Mouse (Mus musculus): ENCODE measurements around the gene Eppin. TPM values are rescaled to one million over a fixed set of nuclear protein-coding genes. Genes with fewer than 3 reads are reported as not detected.

The Eppin gene
- total RNA-seq, 2 experiments from 2014 or later, result not detected

DNA sequence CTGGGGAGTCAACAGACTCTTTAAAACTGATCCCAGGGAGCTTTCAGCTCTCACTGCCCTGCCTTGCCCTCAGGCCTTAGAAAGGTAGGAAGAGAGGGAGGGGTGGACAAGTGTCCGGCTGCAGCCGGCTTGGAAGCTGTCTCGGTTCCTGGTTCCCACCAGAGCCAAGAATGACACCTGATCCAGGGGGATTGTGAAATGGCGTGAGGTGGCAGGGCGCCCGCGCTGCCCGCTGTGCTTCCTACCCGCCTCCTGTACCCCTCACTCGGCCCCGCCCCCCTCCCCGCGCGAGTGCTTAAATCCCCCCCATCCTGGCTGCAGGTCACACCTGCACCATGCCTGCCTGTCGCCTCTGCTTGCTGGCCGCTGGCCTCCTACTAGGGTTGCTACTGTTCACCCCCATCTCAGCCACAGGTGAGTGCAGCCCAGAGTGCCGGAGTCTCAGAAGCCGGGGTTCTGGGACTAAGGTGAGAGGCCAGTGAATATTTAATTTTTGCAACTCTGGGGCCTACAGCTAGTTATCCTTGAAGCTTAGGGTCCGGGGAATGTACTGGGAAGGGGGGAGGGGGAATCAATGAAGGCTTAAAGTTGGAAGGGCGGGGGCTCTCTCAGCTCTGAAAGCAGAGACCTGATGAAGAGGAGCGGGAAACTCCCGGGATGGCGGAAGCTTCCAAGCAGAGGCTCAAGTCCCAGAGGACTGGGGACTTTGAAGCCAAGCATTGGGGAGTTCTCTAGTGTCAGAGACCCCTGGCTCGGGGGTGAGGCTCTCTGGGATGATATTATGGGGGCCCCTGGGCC, 30.8 kb downstream of the Eppin start, which contains the start of gene Wfdc2:
Gene Wfdc2, plus strand, starts transcription at position 23 of the 798 bp plus-strand sequence.
- intact Hi-C loops (cut with DNase I), result loop anchor here (1.0 kb wide), 1 partner anchor 145 kb away; no protein-coding TSS in a partner anchor
- DNase-seq, result no peak

DNA sequence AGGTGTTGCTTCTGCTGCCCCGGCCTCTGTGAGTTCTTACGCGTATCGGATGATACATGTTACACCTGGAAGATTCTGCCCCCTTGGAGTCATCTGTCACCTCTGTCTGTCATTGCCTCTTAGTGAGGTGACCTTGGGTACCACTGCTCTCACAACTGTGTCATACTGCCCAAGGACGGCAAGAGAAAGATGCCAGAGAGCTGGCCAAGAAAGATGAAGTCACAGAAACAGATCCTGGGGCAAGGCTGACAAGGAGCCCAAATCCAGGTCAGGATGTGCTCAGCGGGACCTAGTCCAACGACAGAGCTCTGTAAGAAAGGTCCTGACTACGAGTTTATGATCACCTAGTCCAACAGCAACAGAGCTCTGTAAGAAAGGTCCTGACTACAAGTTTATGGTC, 33.3 kb downstream of the Eppin start:
- intact Hi-C loops (cut with DNase I), result no loop called here
- DNase-seq, result no peak

DNA sequence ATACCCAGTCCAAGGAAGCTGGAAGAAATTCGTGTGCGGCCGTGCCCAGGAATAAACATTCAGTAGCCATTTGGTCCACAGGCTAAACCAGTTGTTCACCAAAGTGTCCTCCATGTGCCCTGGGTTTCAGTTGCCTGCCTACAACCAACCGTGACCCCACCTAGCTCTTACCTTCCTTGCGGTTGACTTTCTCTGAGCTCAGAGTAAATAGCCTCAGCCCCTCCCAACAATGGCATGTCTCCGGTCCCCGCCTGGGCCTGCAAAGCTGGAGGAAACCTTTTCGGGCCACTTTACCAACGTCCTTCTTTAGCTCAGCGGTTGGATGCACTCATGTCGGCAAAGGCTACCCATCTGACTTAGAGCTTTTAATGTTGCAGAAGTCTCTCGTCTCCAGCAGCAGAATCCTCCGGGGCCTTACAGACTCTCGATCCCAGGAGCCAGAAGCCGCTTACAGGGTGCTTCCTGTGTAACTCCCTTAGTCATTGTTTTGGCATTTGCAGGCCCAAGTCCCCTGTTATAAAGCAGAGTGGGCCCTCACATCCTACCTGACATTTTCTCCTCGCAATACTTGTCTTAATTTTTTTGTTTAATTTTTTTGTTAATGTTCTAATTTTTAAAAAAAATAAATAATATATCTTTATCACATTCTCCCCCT, 34.3 kb downstream of the Eppin start:
- DNase-seq, result no peak
- intact Hi-C loops (cut with DNase I), result no loop called here

DNA sequence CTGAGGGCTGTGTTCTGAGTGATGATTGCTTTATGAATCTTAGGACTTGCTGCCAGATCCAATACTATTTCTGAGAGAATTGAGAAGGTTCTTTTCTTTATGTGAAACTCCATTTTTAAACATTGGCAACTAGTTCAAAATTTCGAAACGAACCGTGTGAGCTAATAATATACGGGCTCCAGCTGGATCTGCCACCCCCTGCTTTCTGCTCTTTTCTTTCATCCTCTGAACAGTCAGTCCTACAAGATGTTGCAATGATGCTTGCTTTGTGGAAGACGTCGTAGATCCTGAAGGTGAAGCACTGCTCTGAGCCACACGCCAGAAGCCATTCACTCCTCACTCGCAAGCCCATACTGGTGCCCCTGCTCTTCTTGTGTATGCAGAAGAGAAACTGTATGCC, 35.0 kb downstream of the Eppin start:
- intact Hi-C loops (cut with DNase I), result no loop called here
- no peak for DNase-seq

DNA sequence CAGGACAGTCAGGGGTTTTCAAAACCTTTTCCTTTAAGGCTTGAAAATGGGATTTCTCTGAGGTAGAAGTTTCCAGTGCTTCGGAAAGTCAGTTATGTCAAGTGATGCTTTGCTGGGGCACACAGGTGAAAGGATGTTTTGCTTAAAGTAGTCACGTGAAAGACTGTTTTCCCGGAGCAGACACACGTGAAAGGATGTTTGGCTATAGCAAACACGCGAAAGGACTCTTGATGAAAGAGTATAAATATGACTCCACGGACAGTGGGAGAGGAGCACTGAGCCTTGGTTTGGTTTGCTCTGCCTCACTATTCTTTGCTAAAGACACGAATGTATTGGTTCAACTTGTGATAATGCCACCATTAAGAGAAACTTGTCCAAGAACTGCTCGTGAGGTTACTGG, 41.9 kb downstream of the Eppin start:
- no peak for DNase-seq
- intact Hi-C loops (cut with DNase I), result no loop called here

DNA sequence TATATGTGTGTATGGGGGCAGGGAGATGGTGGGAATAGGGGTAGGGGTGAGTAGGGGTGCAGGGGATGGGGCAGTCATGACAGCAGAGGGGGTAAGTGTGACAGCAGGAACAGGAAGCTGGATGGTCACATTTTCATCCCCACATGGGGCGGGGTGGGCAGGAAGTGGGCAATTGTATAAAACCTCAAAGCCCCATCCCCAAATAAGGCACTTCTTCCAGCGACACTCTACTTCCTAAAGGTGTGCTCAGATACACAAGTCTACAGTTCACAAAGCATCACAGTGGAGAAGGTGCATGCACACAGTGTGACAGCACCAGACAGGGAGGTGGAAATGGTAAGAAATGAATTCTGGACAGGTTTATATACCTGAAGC, 42.5 kb downstream of the Eppin start:
- intact Hi-C loops (cut with DNase I), result no loop called here

DNA sequence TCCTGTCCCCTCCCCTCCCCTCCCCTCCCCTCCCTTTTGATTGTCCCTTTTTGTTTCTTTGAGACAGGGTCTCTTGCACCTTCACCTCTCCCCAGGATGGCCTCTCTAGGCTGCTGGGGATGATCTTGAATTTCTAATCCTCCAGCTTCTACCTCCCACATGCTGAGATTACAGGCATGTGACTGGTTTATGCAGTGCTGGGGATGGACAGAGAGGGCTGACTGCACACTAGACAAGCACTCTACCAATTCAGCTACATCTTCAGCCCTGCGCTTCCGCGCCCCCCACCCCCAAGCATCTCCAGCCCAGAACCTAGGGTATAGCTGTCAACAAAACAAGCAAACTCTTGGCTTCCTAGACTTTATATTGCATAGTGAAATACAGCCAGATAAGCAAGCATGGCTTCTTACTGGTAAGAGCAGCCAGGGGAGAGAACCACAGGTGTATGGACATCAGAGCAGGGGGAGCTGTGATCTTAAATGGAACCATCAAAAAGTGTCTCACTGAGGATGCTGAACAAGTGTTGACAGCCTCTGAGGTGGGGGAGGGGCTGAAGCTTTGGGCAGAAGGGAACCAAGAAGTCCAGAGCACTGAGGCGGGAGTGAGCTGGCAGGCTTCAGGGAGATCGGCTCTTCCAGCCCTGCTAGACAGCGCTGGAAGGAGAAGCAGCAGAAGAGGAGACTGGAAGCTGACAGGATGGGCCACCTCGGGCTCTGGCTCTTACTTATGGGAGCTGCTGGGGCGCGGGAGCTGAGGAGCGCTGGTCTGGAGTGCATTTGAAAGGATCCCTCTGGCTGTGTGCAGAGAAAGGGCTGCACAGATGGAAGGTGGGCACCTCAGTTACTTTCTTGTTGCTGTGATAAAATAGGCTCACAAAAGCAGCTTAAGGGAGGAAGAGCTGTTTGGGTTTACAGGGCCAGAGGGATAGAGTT, 43.2 kb downstream of the Eppin start:
- intact Hi-C loops (cut with DNase I), result no loop called here
- no peak for DNase-seq

More for the DNA sequence above, 42.5 kb downstream of the Eppin start:
- DNase-seq, result no peak

DNA sequence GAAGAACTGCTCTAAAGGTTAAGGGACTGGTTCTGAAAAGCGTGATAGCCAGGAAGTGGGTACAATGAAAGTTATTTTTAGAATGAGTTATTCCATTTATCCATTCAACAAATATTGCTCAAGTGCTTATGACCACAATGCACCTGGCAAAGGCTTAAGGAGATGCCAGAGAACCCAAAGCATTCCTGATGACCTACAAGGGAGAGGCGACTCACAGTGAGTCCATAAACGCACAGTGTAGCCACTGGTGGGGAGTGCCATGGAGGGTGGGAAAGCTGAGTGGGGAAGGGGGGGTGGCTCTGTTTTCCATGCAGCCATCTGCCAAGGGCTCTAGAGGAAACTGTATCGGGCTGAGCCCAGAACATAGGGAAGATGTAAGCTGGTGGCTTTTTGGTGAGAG, 44.1 kb downstream of the Eppin start:
- intact Hi-C loops (cut with DNase I), result no loop called here
- no peak for DNase-seq

DNA sequence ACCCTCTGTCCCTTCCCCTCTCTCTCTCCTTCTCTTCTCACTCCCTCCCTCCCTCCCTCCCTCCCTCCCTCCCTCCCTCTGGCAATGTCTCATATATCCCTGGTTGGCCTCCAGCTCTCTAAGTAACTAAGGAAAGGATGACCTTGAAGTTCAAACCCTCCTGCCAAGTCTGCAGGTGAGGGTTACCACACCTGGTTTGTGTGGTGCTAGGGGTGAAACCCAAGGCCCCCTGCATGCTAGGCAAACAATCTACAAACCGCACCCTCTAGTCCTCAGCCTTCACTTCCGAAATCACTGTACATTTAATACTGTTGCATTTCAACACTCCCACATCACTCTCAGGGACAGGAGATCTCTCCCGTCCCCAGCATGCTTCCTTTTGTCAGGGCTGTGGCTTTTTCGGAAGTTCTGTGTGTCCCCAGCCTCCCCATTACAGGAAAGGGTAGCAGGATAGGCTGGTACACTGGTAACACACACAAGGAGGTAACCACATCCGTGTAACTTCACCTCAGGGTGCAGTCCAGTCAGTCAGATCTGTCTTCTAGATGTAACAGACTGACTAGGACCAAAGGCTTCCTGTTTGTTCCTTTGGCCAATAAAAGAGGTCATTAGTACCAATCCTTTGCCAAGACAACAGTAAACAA, 48.8 kb downstream of the Eppin start:
- intact Hi-C loops (cut with DNase I), result no loop called here
- no peak for DNase-seq

DNA sequence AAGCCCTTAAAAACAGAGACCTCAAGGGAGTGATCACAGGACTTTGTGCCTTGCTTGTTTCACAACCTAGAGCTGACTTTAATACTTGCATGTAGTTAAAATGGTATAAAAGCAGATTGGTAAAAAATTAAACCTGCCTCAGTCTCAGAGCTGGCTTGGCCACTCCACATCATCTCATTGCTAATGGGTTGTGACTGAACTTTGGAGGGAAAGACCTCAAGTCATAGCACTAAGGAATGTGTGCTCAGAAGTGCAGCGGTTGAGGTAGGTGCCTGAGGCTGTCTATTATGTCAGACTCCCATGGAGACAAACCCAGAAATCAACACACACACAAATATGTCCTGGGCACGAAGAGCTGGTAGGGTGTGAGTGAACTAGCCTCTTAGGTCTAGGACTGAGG, 49.6 kb downstream of the Eppin start:
- no peak for DNase-seq
- intact Hi-C loops (cut with DNase I), result no loop called here

DNA sequence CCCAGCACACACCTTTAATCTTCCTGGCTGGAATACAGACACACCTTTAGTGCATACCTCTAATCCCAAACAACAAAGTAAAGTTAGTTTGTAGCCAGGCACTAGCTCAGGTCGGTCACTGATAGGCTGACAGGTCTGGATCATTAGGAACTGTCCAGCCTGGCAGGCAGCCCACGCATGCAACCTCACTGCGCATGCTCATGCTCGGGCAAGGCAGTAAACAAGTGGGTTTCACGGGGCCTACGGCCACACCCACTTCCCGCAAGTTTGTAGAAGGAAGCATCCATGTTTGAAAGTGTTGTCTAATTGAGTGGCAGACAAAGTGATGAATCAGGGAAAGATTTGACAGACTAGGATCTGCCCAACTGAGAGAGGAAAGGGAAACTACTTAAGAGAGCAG, 50.8 kb downstream of the Eppin start:
- no peak for DNase-seq
- intact Hi-C loops (cut with DNase I), result no loop called here

DNA sequence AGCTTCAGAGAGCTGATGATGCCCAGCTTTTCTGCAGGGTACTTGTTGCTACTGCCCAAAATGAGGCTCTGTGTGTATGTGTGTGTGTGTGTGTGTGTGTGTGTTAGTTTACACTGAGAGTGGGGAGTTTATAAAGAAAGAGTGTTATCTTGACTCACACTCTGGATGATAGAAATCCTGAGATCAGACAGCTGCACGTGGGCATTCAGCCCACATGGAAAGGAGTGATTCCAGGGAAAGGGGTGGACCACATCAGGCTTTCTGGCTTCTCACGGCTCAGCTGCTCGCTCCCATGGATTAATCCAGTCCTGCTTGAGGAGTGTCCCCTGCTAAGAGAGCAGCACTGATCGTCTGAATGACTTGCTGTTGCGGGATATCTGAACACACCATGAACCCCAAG, 51.3 kb downstream of the Eppin start:
- DNase-seq, result no peak
- intact Hi-C loops (cut with DNase I), result no loop called here

DNA sequence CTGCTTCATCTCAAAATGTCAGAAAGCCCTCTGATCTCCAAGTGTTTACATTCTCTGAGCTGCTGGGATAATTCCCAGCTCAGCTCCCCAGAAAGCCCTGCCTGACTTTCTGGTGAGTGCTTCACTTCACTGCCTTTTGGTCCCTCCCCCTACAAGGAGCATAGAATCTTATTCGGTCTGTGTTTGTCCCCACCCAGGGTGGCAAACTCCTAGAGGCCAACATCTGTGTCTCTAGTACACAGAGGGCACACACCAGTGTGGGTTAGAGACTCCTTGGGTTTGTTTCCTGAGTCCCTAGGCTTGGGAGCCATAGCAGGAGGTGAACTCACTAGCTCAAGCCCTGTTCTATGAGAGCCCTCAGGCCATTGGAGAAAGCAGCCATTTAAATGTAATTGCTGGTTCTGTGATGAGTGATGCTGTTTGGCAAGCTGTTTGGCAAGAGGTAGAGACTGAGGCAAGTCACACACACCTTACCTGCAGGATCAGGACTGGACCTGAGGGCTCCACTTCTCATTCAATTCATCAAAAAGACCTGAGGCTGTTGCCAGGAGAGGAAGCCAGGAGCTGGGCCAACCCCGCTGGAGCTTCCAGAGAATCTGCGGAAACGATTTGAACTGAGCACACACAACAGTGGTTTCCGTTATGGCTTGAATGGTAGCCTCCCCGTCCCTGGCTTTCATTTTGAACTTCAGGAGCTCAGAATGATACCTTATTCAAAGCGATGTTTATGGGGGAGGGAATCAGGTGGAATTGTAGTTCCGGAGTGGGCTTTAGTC, 52.6 kb downstream of the Eppin start:
- DNase-seq, result peak in 1 of 2 experiments; percentile 33
- intact Hi-C loops (cut with DNase I), result no loop called here

Other genes with a start within 250 kb of the Eppin start
- gene Slpi, start 204.5 kb downstream of the Eppin start, total RNA-seq (2021), result under 1 TPM; 0.45 to 0.77 TPM
- not detected for gene Rbpjl, start 190.5 kb downstream of the Eppin start, total RNA-seq (2021)
- gene Matn4, start 188.4 kb downstream of the Eppin start, total RNA-seq (2021), result 1 to 10 TPM; 1.2 to 2.3 TPM
- gene Sdc4, start 149.7 kb downstream of the Eppin start, total RNA-seq (2021), result 10 to 100 TPM; 24.3 to 39.3 TPM
- gene Sys1, start 136.6 kb downstream of the Eppin start, total RNA-seq (2021), result 10 to 100 TPM; 21.3 to 25.1 TPM
- gene Gm20458, start 132.6 kb downstream of the Eppin start, total RNA-seq (2021), result 1 to 10 TPM; 5.5 to 7.4 TPM
- gene Trp53tg5, start 119.9 kb downstream of the Eppin start, total RNA-seq (2021), result not detected
- 10 to 100 TPM; 17.1 to 18.9 TPM for gene Dbndd2, start 107.5 kb downstream of the Eppin start, total RNA-seq (2021)
- gene Pigt, start 96.1 kb downstream of the Eppin start, total RNA-seq (2021), result 10 to 100 TPM; 56.4 to 56.8 TPM
- 1 to 10 TPM in 1 of 2 experiments, under 1 TPM in 1; 0.84 to 1.0 TPM for gene Wfdc2, start 31.2 kb downstream of the Eppin start, total RNA-seq (2021)
- not detected for gene Spint3, start 20.1 kb downstream of the Eppin start, total RNA-seq (2021)
- not detected for gene Wfdc6a, start 8.1 kb downstream of the Eppin start, total RNA-seq (2021)
- gene Wfdc6b, start 19.9 kb upstream of the Eppin start, total RNA-seq (2021), result not detected
- not detected for gene Wfdc8, start 20.0 kb upstream of the Eppin start, total RNA-seq (2021)
- gene Wfdc16, start 45.2 kb upstream of the Eppin start, total RNA-seq (2021), result not detected
- gene Wfdc10, start 62.5 kb upstream of the Eppin start, total RNA-seq (2021), result not detected
- not detected for gene Wfdc9, start 63.0 kb upstream of the Eppin start, total RNA-seq (2021)
- not detected for gene Wfdc11, start 80.5 kb upstream of the Eppin start, total RNA-seq (2021)
- gene Wfdc13, start 91.5 kb upstream of the Eppin start, total RNA-seq (2021), result not detected
- gene Spint4, start 104.9 kb upstream of the Eppin start, total RNA-seq (2021), result not detected
- gene Spint5, start 121.7 kb upstream of the Eppin start, total RNA-seq (2021), result not detected
- gene Wfdc3, start 152.3 kb upstream of the Eppin start, total RNA-seq (2021), result under 1 TPM; 0.17 to 0.40 TPM
- 10 to 100 TPM; 35.8 to 38.5 TPM for gene Dnttip1, start 152.4 kb upstream of the Eppin start, total RNA-seq (2021)
- gene Ube2c, start 176.3 kb upstream of the Eppin start, total RNA-seq (2021), result 10 to 100 TPM; 31.7 to 32.5 TPM
- under 1 TPM in 1 of 2 experiments, not detected in 1; 0.52 TPM for gene Tnnc2, start 186.4 kb upstream of the Eppin start, total RNA-seq (2021)
- gene Snx21, start 192.2 kb upstream of the Eppin start, total RNA-seq (2021), result 10 to 100 TPM; 25.9 to 26.3 TPM
- 10 to 100 TPM; 12.6 to 13.4 TPM for gene Acot8, start 211.3 kb upstream of the Eppin start, total RNA-seq (2021)
- gene Zswim3, start 211.5 kb upstream of the Eppin start, total RNA-seq (2021), result 1 to 10 TPM; 2.1 to 2.9 TPM
- gene Zswim1, start 229.1 kb upstream of the Eppin start, total RNA-seq (2021), result 1 to 10 TPM; 5.2 to 5.3 TPM
- gene Spata25, start 234.9 kb upstream of the Eppin start, total RNA-seq (2021), result under 1 TPM; 0.55 to 0.69 TPM
- 100 to 1,000 TPM; 108 to 116 TPM for gene Ctsa, start 239.3 kb upstream of the Eppin start, total RNA-seq (2021)
- gene Neurl2, start 239.9 kb upstream of the Eppin start, total RNA-seq (2021), result 10 to 100 TPM; 26.4 to 35.8 TPM

Measured in heart, postnatal 10 days (tissue).